Mouse (Mus musculus): ENCODE measurements around the gene Hoxd11.

The Hoxd11 gene

GRCm38 (mm10) chr2:74693432-74693827 lies 14.1 kb downstream of the Hoxd11 start:
- in situ Hi-C loops (cut with MseI, MboI), result loop anchor here in 1 of 2 experiments (10.0 kb wide), 1 partner anchor 611 kb away; no protein-coding TSS in a partner anchor

- in situ Hi-C loops (cut with MseI, MboI), result loop anchor here in 1 of 2 experiments (10.0 kb wide), 1 partner anchor 611 kb away; no protein-coding TSS in a partner anchor
Observed at GRCm38 (mm10) chr2:74694066-74694465, 14.7 kb downstream of the Hoxd11 start.

- in situ Hi-C loops (cut with MseI, MboI), result loop anchor here in 1 of 2 experiments (10.0 kb wide), 1 partner anchor 609 kb away; no protein-coding TSS in a partner anchor
Observed at GRCm38 (mm10) chr2:74695383-74695782, 16.0 kb downstream of the Hoxd11 start.

GRCm38 (mm10) chr2:74695813-74696430 lies 16.6 kb downstream of the Hoxd11 start:
- in situ Hi-C loops (cut with MseI, MboI), result loop anchor here in 1 of 2 experiments (10.0 kb wide), 1 partner anchor 609 kb away; no protein-coding TSS in a partner anchor

- in situ Hi-C loops (cut with MseI, MboI), result loop anchor here in 1 of 2 experiments (10.0 kb wide), 1 partner anchor 608 kb away; no protein-coding TSS in a partner anchor
Observed at GRCm38 (mm10) chr2:74696442-74697335, 17.3 kb downstream of the Hoxd11 start.

GRCm38 (mm10) chr2:74697567-74698121 lies 18.3 kb downstream of the Hoxd11 start, which contains the start of gene Hoxd9:
Gene Hoxd9 (plus strand): TSS chr2:74697727.
- in situ Hi-C loops (cut with MseI, MboI), result loop anchor here in 1 of 2 experiments (10.0 kb wide), 1 partner anchor 607 kb away; no protein-coding TSS in a partner anchor

GRCm38 (mm10) chr2:74698201-74699052 lies 19.1 kb downstream of the Hoxd11 start:
- in situ Hi-C loops (cut with MseI, MboI), result loop anchor here in 1 of 2 experiments (10.0 kb wide), 1 partner anchor 606 kb away; no protein-coding TSS in a partner anchor

GRCm38 (mm10) chr2:74699053-74699430 lies 19.7 kb downstream of the Hoxd11 start:
- in situ Hi-C loops (cut with MseI, MboI), result loop anchor here in 1 of 2 experiments (10.0 kb wide), 1 partner anchor 606 kb away; no protein-coding TSS in a partner anchor

GRCm38 (mm10) chr2:74699664-74700545 lies 20.5 kb downstream of the Hoxd11 start:
- in situ Hi-C loops (cut with MseI, MboI), result loop anchor here (10.0 to 25.0 kb wide), 4 partner anchors 455 to 887 kb away; no protein-coding TSS in a partner anchor

GRCm38 (mm10) chr2:74700546-74701112 lies 21.3 kb downstream of the Hoxd11 start:
- in situ Hi-C loops (cut with MseI, MboI), result loop anchor here (10.0 to 25.0 kb wide), 3 partner anchors 454 to 887 kb away; no protein-coding TSS in a partner anchor

GRCm38 (mm10) chr2:74701949-74702819 lies 22.8 kb downstream of the Hoxd11 start:
- in situ Hi-C loops (cut with MseI, MboI), result loop anchor here (10.0 to 25.0 kb wide), 3 partner anchors 453 to 885 kb away; no protein-coding TSS in a partner anchor

- in situ Hi-C loops (cut with MseI, MboI), result loop anchor here (10.0 to 25.0 kb wide), 3 partner anchors 452 to 884 kb away; no protein-coding TSS in a partner anchor
Observed at GRCm38 (mm10) chr2:74702820-74703219, 23.5 kb downstream of the Hoxd11 start.

GRCm38 (mm10) chr2:74703317-74703716 lies 24.0 kb downstream of the Hoxd11 start:
- in situ Hi-C loops (cut with MseI, MboI), result loop anchor here (10.0 to 25.0 kb wide), 3 partner anchors 451 to 884 kb away; no protein-coding TSS in a partner anchor

- in situ Hi-C loops (cut with MseI, MboI), result loop anchor here (10.0 to 25.0 kb wide), 3 partner anchors 451 to 883 kb away; no protein-coding TSS in a partner anchor
Observed at GRCm38 (mm10) chr2:74703720-74704392, 24.5 kb downstream of the Hoxd11 start.

GRCm38 (mm10) chr2:74704393-74704998 lies 25.1 kb downstream of the Hoxd11 start, which contains the start of gene Hoxd8:
Gene Hoxd8 (plus strand): TSS chr2:74704615.
- in situ Hi-C loops (cut with MseI, MboI), result loop anchor here (10.0 to 25.0 kb wide), 3 partner anchors 450 to 883 kb away; no protein-coding TSS in a partner anchor

- in situ Hi-C loops (cut with MseI, MboI), result loop anchor here (10.0 to 25.0 kb wide), 3 partner anchors 450 to 882 kb away; no protein-coding TSS in a partner anchor
Observed at GRCm38 (mm10) chr2:74704999-74705466, 25.7 kb downstream of the Hoxd11 start.

Data from mouse trophoblast stem cell (cell line).